Mouse (Mus musculus) G1E (cell line): ENCODE data around the gene Unc5c.

Source experiments
- CTCF ChIP-seq: IDR thresholded peaks from 2 replicates; pipeline ENCODE4 v1.5.1; 2012; ENCODE audit warnings: low read depth, low read length, inconsistent platforms, mixed read lengths
- GATA1 ChIP-seq: IDR thresholded peaks from 2 replicates; pipeline ENCODE4 v1.6.1; 2012; ENCODE audit warnings: borderline replicate concordance, low read length, inconsistent platforms, mixed read lengths
- GATA2 ChIP-seq: IDR thresholded peaks from 2 replicates; pipeline ENCODE4 v1.6.1; 2012; ENCODE audit warnings: low read depth, low read length, inconsistent platforms, borderline replicate concordance

- TF ChIP-seq CTCF (no peak), GATA2 (no peak), GATA1 (no peak)
Observed at GRCm38 (mm10) chr3:141593249-141593648, 128.2 kb downstream of the Unc5c start.
